Mouse (Mus musculus): Measurements from ENCODE around the gene Sbk1.

Sbk1 gene

GRCm38 (mm10) chr7:126277536-126278295 lies 5.3 kb downstream of the Sbk1 start:
- no peak for TF ChIP-seq GATA4 (IDR thresholded peaks at IDR 0.05; ENCODE audit: insufficient replicate concordance, low read length)

- TF ChIP-seq GATA4 (IDR thresholded peaks at IDR 0.05; ENCODE audit: insufficient replicate concordance, low read length): no peak
Measured at GRCm38 (mm10) chr7:126278799-126279198, 6.4 kb downstream of the Sbk1 start.

- no peak for TF ChIP-seq GATA4 (IDR thresholded peaks at IDR 0.05; ENCODE audit: insufficient replicate concordance, low read length)
Measured at GRCm38 (mm10) chr7:126279774-126280482, 7.5 kb downstream of the Sbk1 start.

- TF ChIP-seq GATA4 (IDR thresholded peaks at IDR 0.05; ENCODE audit: insufficient replicate concordance, low read length): no peak
Measured at GRCm38 (mm10) chr7:126280696-126281095, 8.3 kb downstream of the Sbk1 start.

- no peak for TF ChIP-seq GATA4 (IDR thresholded peaks at IDR 0.05; ENCODE audit: insufficient replicate concordance, low read length)
Measured at GRCm38 (mm10) chr7:126281876-126282682, 9.7 kb downstream of the Sbk1 start.

GRCm38 (mm10) chr7:126284021-126284420 lies 11.6 kb downstream of the Sbk1 start:
- no peak for TF ChIP-seq GATA4 (IDR thresholded peaks at IDR 0.05; ENCODE audit: insufficient replicate concordance, low read length)

GRCm38 (mm10) chr7:126284441-126284840 lies 12.0 kb downstream of the Sbk1 start:
- TF ChIP-seq GATA4 (IDR thresholded peaks at IDR 0.05; ENCODE audit: insufficient replicate concordance, low read length): no peak

- TF ChIP-seq GATA4 (IDR thresholded peaks at IDR 0.05; ENCODE audit: insufficient replicate concordance, low read length): no peak
Measured at GRCm38 (mm10) chr7:126284865-126285264, 12.4 kb downstream of the Sbk1 start.

GRCm38 (mm10) chr7:126285293-126286211 lies 13.1 kb downstream of the Sbk1 start:
- no peak for TF ChIP-seq GATA4 (IDR thresholded peaks at IDR 0.05; ENCODE audit: insufficient replicate concordance, low read length)

GRCm38 (mm10) chr7:126286311-126286710 lies 13.9 kb downstream of the Sbk1 start:
- TF ChIP-seq GATA4 (IDR thresholded peaks at IDR 0.05; ENCODE audit: insufficient replicate concordance, low read length): no peak

- TF ChIP-seq GATA4 (IDR thresholded peaks at IDR 0.05; ENCODE audit: insufficient replicate concordance, low read length): no peak
Measured at GRCm38 (mm10) chr7:126287493-126288103, 15.2 kb downstream of the Sbk1 start.

GRCm38 (mm10) chr7:126288104-126288497 lies 15.7 kb downstream of the Sbk1 start:
- no peak for TF ChIP-seq GATA4 (IDR thresholded peaks at IDR 0.05; ENCODE audit: insufficient replicate concordance, low read length)

GRCm38 (mm10) chr7:126288571-126289091 lies 16.2 kb downstream of the Sbk1 start:
- TF ChIP-seq GATA4 (IDR thresholded peaks at IDR 0.05; ENCODE audit: insufficient replicate concordance, low read length): no peak

- TF ChIP-seq GATA4 (IDR thresholded peaks at IDR 0.05; ENCODE audit: insufficient replicate concordance, low read length): no peak
Measured at GRCm38 (mm10) chr7:126289371-126289770, 17.0 kb downstream of the Sbk1 start.

All from liver, adult (tissue).